Mouse (Mus musculus) layer of hippocampus, postnatal 14 days (tissue): ENCODE results near the gene Hmga1b. TPM values are rescaled to one million over a fixed set of nuclear protein-coding genes. Genes with fewer than 3 reads are reported as not detected.
"Not testable (repeated sequence)": the region's sequence is repeated elsewhere in the genome, so short reads cannot be mapped to it uniquely, and the experiment has no call there.

Experiments used
- DNase-seq, 2 experiments: peaks; one replicate each; pipeline ENCODE4 v3.0.0; 2021 to 2022; ENCODE audit warnings: low spot score in 2 of 2, mixed read lengths in 1 of 2
- long read RNA-seq, 2 experiments: library from polyadenylated mRNA; stranded (forward); transcript quantifications; one replicate each; pipeline ENCODE4 v2.0.0; 2021
- total RNA-seq, 2 experiments: library from RNA; stranded (reverse); gene quantifications; 2 replicates each; pipeline ENCODE4 v1.2.3; 2021

The Hmga1b gene
- total RNA-seq, result 10 to 100 TPM; 16.1 to 21.9 TPM
- long read RNA-seq, experiment 1, partial matches to known transcripts, result 0 of 3 reads
- long read RNA-seq, experiment 1, other reads (novel, unspliced or antisense), result 0 of 3 reads
- long read RNA-seq, experiment 2, transcript Hmga1b-201 (1 exons, 1,626 nt), result major isoform, 14 of 15 reads
- long read RNA-seq, experiment 2, partial matches to known transcripts, result 0 of 15 reads
- long read RNA-seq, experiment 2, other reads (novel, unspliced or antisense), result 1 of 15 reads

DNA sequence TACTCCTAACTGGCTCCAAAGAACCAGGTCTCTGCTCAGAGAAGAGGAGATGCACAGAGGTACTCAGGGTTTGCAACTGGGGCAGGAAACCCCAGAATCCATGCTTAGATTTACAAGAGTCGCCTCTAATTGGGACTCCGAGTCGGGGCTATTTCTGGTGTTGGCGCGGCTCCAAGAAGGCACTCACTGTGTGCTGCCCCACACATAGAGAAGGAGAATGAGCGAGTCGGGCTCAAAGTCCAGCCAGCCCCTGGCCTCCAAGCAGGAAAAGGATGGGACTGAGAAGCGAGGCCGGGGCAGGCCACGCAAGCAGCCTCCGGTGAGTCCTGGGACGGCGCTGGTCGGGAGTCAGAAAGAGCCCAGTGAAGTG lies at the start of gene Hmga1b:
Gene Hmga1b, plus strand, starts transcription at position 123 of the 370 bp plus-strand sequence.
- not testable (repeated sequence) for DNase-seq

- peak; percentile 95 to 99 for DNase-seq
Measured at GRCm38 (mm10) chr11:120713580-120714518, 48.7 kb upstream of the Hmga1b start, which contains the start of the genes Cenpx and Lrrc45. TSS of gene Cenpx (minus strand) at chr11:120713738. TSS of gene Lrrc45 (plus strand) at chr11:120713925.

- DNase-seq, result no peak
Measured at GRCm38 (mm10) chr11:120714546-120714945, 48.0 kb upstream of the Hmga1b start.

DNA sequence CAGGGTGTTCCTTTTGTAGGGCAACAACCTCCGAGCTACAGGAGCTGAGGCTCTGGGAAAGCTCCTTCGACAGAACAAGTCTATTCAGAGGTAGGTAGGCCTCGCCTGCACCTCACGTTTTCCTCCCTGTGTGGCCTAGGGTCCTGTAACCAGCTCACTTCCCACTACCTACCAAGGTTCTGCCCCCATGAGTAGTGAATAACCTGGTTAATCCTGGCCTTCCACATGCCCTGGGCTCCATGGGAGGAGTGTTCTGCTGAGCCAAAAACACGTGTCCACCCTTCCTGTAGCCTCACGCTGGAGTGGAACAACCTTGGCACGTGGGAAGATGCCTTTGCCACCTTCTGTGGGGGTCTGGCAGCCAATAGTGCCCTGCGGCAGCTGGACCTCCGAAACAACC lies 47.5 kb upstream of the Hmga1b start:
- DNase-seq, result no peak

DNA sequence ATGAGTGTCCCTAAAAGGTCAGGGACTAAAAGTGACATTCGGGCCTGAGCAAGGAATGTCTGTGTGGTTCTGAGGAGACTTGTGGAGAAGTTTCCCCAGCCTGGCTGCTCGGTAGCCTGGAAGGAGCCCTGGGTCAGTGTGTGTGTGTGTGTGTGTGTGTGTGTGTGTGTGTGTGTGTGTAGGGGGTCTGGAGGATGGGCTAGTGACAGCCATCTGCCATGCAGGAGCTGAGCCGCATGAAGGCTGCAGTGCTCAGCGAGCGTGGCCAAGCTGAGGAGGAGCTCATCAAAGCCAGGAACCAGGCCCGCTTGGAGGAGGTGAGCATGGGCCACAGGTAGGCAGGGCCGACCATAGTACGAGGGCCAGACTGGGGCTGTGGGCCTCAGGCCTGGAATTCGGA lies 43.4 kb upstream of the Hmga1b start:
- DNase-seq, result no peak

GRCm38 (mm10) chr11:120719841-120720376 lies 42.7 kb upstream of the Hmga1b start:
- DNase-seq, result no peak

- peak; percentile 91 to 94 for DNase-seq
Measured at GRCm38 (mm10) chr11:120720450-120720849, 42.1 kb upstream of the Hmga1b start.

- peak; percentile 70 for DNase-seq
Measured at GRCm38 (mm10) chr11:120721124-120722066, 41.2 kb upstream of the Hmga1b start, which contains the start of gene Rac3. TSS of gene Rac3 (plus strand) at chr11:120721470.

DNA sequence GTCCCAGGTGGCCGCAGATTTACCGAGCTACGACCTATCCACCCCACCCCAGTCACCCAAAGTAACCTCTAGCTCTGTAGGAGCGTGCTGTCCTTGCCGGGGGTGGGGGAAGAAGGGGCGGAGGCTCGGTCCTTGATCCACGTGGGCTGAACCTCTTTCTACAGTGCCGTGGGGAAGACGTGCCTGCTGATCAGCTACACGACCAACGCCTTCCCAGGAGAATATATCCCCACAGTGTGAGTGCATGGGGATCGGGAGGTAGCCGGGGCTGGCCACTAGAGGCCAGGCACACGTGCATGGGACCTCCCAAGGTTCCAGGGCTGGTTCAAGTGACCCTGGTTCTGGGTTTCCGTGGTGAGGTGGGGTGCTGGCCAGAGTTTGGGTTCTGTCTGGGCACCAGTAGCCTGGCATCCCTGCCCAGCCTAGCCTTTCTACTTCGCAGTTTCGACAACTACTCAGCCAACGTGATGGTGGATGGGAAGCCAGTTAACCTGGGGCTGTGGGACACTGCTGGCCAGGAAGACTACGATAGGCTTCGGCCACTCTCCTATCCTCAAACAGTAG lies 40.4 kb upstream of the Hmga1b start:
- no peak for DNase-seq

DNA sequence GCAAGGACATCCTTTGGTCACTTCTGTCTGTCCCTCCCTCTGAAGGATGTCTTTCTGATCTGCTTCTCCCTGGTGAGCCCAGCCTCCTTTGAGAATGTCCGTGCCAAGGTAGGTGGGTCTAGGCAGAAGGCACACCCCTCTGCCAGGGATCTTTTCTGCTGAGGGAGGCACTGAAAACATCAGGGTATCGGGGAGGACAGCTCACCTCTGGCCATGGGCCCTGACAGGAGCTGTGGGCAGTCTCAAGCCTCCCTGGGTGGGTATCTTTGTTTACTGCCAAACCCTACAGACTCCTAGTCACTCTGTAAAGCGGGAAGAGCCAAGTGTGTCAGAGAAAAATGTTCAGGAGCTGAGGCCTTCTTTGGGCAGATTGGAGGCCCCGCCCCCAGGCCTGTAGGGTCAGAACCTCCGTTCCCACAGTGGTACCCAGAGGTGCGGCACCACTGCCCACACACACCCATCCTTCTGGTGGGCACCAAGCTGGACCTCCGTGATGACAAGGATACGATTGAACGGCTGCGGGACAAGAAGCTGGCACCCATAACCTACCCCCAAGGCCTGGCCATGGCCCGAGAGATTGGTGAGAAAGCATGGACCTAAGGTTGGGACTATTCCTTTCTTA lies 39.7 kb upstream of the Hmga1b start:
- DNase-seq, result no peak

DNA sequence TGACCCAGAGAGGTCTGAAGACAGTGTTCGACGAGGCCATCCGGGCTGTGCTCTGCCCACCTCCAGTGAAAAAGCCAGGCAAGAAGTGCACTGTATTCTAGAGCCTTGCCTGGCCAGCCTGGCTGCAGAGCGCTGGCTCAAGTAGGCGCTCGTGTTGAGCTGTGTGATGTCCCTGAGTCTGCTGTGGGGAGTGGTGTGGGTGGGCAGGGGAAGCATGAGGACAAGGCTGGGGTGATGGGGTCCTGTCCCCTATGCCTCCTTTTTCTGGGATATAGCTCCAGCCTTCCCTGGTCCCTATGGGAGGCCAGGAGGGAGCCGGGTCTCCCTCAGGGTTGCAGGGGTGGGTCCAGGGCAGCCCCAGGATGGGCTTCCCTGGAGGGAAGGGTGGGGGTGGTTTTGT lies 39.1 kb upstream of the Hmga1b start:
- no peak for DNase-seq

DNA sequence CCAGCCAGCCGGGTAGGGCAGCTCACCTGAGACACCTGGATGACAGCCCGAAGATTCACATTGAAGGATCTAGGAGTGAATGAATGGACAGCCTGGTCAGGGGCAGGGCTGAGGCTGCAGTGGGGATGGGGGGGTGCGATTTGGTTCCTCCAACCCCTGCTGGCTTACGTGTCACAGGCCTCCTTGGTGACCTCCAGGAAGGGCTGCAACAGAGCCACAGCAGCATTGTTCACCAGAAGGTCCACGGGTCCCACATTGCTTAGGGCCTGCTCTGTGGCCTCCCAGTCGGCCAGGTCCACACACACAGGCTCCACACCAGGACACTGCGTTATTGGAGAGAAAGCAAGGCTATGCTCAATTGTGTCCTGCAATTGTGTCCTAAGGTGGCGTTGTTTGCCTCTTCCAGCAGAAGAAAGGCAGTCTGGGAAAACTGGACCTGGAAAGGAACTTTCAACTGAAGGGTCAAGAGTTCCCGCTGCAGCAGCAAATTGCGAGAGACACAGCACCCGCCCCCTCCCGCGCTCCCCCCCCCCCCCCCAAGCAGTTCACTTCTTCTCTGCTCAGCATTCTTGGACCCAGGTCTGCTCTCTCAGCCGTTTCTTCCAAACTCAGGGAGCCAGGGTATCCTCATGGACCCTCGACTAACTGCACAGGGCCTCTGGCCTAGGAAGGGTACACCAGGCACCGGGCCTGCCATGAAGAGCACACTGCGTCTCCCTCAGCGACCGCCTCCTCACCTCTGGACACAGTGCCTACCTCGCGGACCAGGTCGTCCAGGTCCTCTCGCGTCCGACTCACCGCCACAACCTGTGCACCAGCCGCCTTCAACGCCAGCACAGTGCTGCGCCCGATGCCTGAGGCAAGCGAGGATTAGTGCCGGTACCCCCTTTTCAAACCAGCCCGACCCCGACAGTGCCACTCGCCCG lies 36.1 kb upstream of the Hmga1b start:
- DNase-seq, result no peak

DNA sequence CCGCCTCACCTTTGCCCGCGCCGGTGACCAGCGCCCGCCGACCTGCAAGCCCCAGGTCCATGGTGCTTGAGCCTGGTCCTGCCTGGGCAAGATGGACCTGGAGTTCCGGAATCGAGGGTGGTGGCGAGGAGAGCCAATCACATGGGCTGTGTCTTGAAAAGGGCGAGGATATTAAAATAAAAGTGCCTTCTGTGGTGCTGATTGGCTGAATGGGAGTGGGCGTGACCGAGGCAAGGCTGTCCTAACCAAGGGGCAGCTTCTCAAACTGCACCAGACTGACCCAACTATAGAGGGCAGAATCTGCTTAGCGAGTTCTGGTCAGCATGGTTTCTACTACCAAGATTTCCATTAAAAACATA lies 35.4 kb upstream of the Hmga1b start, which contains the start of gene Dcxr:
Gene Dcxr, minus strand, starts transcription at position 113 of the 359 bp plus-strand sequence.
- peak; percentile 68 to 86 for DNase-seq

- DNase-seq, result no peak
Measured at GRCm38 (mm10) chr11:120727564-120727963, 35.0 kb upstream of the Hmga1b start.

- DNase-seq, result no peak
Measured at GRCm38 (mm10) chr11:120728530-120729240, 33.9 kb upstream of the Hmga1b start.

GRCm38 (mm10) chr11:120729432-120730050 lies 33.1 kb upstream of the Hmga1b start:
- not testable (repeated sequence) for DNase-seq

DNA sequence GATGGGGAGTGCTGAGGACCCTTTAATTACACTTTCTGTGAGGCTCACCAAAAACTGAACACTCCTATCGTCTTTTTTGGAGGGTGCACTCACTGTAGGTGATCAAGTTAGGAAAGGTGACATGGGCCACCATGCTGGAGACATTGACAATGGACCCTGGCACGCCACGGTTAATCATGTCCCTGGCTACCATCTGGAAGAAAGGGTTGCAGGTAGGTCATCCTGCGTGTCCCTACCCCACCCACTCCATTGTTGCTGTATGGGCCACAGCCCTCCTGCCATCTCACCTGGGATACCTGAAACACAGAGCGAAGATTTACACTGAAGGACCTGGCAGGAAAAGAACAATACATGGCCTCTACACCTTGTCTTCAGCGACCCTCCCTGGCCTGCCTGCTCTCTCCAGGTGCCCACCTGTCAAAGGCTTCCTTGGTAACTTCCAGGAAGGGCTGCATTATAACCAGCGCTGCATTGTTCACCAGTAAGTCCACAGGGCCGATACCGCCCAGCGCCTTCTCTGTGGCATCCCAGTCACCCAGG lies 32.2 kb upstream of the Hmga1b start:
- DNase-seq, result no peak
